Mouse (Mus musculus): ENCODE measurements around the gene Hist1h2af.
"Not testable (repeated sequence)": the region's sequence is repeated elsewhere in the genome, so short reads cannot be mapped to it uniquely, and the experiment has no call there.

GRCm38 (mm10) chr13:23574546-23575170, 41.0 kb downstream of the Hist1h2af start:
- not testable (repeated sequence) for TF ChIP-seq CTCF (IDR thresholded peaks at IDR 0.05; ENCODE audit: extremely low read depth, insufficient read length, insufficient replicate concordance, low read depth, low read length); POLR2A (IDR thresholded peaks at IDR 0.05; ENCODE audit: low read depth, low read length)
